Mouse (Mus musculus) liver, embryonic 14.5 days (tissue): ENCODE results near the gene Cyth3.

Experiments used
- CTCF ChIP-seq: IDR thresholded peaks from 2 replicates; pipeline ENCODE4 v1.5.1; 2016; ENCODE audit warnings: antibody characterized with exemption, low read depth, control low read depth
- EP300 ChIP-seq: IDR thresholded peaks from 2 replicates; pipeline ENCODE4 v1.6.1; 2016; ENCODE audit warnings: antibody characterized with exemption, low read depth

GRCm38 (mm10) chr5:143687589-143687988 lies 65.3 kb downstream of the Cyth3 start:
- TF ChIP-seq CTCF (no peak), EP300 (no peak)
